Mouse (Mus musculus) E14TG2a.4 (cell line): Measurements from ENCODE around the gene Prpf18.

ENCODE experiments used
- CTCF ChIP-seq: conservative IDR thresholded peaks from 2 replicates; pipeline ENCODE4 v1.5.1; 2014; ENCODE audit warnings: low read length
- NANOG ChIP-seq: IDR thresholded peaks from 2 replicates; pipeline ENCODE4 v1.6.1; 2014; ENCODE audit warnings: borderline replicate concordance, low read length, mixed read lengths
- POU5F1 ChIP-seq: IDR thresholded peaks from 2 replicates; pipeline ENCODE4 v1.6.1; 2014; ENCODE audit warnings: low read length, borderline replicate concordance

- no peak for TF ChIP-seq CTCF
- TF ChIP-seq POU5F1, result no peak
- TF ChIP-seq NANOG, result no peak
Measured at GRCm38 (mm10) chr2:4606559-4606958, 45.4 kb downstream of the Prpf18 start.
